Mouse (Mus musculus) midbrain, embryonic 16.5 days (tissue): ENCODE measurements around the gene Cds1. TPM values are rescaled to one million over a fixed set of nuclear protein-coding genes. Genes with fewer than 3 reads are reported as not detected.

Experiments
- ATAC-seq: fragments of 200-750 bp; cut with Nextera tagmentation; 2 replicates; pipeline ENCODE4 v1.8.0; 2017; ENCODE audit warnings: moderate TSS enrichment
- H3K27ac ChIP-seq: fragments of 300-500 bp; sonication (generic); 2 replicates; pipeline ENCODE4 v1.5.1; 2014; ENCODE audit warnings: mild to moderate bottlenecking, low read length, mixed read lengths
- H3K27me3 ChIP-seq: fragments of 300-500 bp; sonication (generic); 2 replicates; pipeline ENCODE4 v1.6.1; 2014; ENCODE audit warnings: low read depth, low read length, mixed read lengths; ENCODE audit not compliant: control insufficient read depth, insufficient read depth
- H3K36me3 ChIP-seq: fragments of 300-500 bp; sonication (generic); 2 replicates; pipeline ENCODE4 v1.6.1; 2014; ENCODE audit warnings: mild to moderate bottlenecking, low read length, moderate library complexity, mixed read lengths; ENCODE audit not compliant: control insufficient read depth, insufficient read depth
- H3K4me1 ChIP-seq: fragments of 300-500 bp; sonication (generic); 2 replicates; pipeline ENCODE4 v1.6.1; 2014; ENCODE audit warnings: mild to moderate bottlenecking, low read length, mixed read lengths; ENCODE audit not compliant: control insufficient read depth, insufficient read depth
- H3K4me2 ChIP-seq: fragments of 300-500 bp; sonication (generic); 2 replicates; pipeline ENCODE4 v1.6.1; 2014; ENCODE audit warnings: mild to moderate bottlenecking, low read length, mixed read lengths
- H3K4me3 ChIP-seq: fragments of 300-500 bp; sonication (generic); 2 replicates; pipeline ENCODE4 v1.5.1; 2014; ENCODE audit warnings: low read depth, mild to moderate bottlenecking, low read length, moderate library complexity, mixed read lengths
- H3K9ac ChIP-seq: fragments of 300-500 bp; sonication (generic); 2 replicates; pipeline ENCODE4 v1.6.1; 2014; ENCODE audit warnings: low read depth, low read length, mixed read lengths
- H3K9me3 ChIP-seq: fragments of 300-500 bp; sonication (generic); replicated peaks from 2 replicates; pipeline ENCODE4 v1.6.1; 2014; ENCODE audit warnings: mild to moderate bottlenecking, low read length, mixed read lengths; ENCODE audit not compliant: control insufficient read depth, poor library complexity, severe bottlenecking
- WGBS: fragments of 180-500 bp; shearing (Covaris S2); extraction: QIAGEN DNeasy Blood & Tissue Kit; methylation state at CpG from one replicate; pipeline ENCODE4 v1.1.7; 2014; 5-methylcytosine and 5-hydroxymethylcytosine counted together
- polyA plus RNA-seq: library from polyadenylated mRNA; unstranded; fragments of >200 nt; fragmentation: Nextera tagmentation; extraction: Ambion mirVana; gene quantifications from 2 replicates; pipeline ENCODE4 v1.2.1, GENCODE M21; 2015

Gene Cds1
- polyA plus RNA-seq, 1 experiment from 2014 or later: 9.2 TPM

DNA sequence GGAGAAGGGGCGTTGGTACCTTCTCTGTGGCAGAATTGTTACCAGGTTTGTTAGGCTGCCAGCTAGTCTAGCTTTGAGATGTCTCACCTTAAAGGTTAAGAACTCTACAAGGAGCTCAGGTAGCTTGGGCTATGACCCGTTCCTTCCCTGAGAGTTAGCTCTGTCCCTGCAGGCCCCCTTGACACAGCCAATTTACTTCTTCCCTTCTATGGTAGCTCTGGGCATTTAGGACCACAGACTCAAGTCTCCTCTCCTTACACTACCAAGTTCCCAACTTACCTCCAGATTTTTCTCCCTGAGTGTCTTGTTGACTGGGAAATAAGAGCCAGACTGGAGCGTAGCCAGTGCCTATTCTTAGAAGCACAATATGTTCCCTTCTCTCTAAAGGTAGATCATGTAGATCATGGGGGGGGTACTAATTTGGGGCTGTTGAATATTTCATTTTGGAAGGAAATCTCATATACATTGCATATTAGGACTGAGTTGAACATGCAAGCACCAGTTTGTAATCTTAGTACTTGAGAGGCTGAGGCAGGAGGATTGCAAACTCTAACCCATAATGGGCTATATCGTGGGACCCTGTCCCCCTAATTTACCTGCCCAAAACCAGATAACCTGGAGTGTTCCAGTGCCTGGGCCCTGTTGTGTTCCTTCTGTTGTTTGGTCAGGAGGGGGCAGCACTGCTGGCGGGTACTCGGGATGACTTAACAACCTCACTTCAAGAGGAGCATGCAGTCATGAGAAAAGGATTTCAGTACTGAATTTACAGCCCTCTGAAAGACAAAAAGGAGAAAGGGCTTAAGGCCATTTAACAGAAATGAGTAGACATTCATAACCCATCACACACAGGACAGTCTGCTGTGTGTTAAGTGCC, 46.6 kb downstream of the Cds1 start:
- WGBS: 88% methylated on average over 6 of the region's 6 CpGs
- Histone ChIP-seq H3K27me3 (no peaks in the 10 kb centered on the region), H3K4me3 (no peak overlapping the region), H3K4me1 (no peaks in the 10 kb centered on the region), H3K36me3 (no peaks in the 10 kb centered on the region), H3K27ac (no peak overlapping the region), H3K4me2 (no peak overlapping the region), H3K9me3 (no peaks in the 10 kb centered on the region), H3K9ac (no peak overlapping the region)
- no peak for ATAC-seq

DNA sequence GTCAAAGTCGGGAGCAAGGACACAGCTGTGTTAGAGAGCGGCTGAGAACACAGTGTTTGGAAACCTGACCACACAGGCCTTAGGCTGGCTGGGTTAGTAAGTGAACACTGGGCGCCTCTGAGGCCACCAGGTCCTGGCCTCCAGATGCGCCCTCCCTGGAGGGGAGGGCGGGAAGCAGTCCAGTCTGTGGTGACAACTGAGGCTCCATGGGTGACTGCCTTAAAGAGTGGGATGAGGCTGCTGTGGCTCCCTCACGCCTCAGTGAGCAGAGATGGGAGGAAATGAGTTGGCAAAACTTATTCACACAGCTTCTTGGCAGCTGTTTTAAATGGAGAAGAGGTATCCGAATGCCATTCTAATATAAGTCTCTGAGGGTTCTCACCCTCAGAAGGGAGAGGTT, 51.9 kb downstream of the Cds1 start:
- no peaks in the 10 kb centered on the region for H3K27me3 ChIP-seq
- WGBS: 66% methylated on average over 7 of the region's 7 CpGs
- H3K27ac ChIP-seq: no peak overlapping the region
- H3K4me1 ChIP-seq: no peaks in the 10 kb centered on the region
- no peak overlapping the region for H3K4me3 ChIP-seq
- H3K9ac ChIP-seq: no peak overlapping the region
- H3K9me3 ChIP-seq: no peaks in the 10 kb centered on the region
- no peak for ATAC-seq
- no peaks in the 10 kb centered on the region for H3K36me3 ChIP-seq
- no peak overlapping the region for H3K4me2 ChIP-seq

DNA sequence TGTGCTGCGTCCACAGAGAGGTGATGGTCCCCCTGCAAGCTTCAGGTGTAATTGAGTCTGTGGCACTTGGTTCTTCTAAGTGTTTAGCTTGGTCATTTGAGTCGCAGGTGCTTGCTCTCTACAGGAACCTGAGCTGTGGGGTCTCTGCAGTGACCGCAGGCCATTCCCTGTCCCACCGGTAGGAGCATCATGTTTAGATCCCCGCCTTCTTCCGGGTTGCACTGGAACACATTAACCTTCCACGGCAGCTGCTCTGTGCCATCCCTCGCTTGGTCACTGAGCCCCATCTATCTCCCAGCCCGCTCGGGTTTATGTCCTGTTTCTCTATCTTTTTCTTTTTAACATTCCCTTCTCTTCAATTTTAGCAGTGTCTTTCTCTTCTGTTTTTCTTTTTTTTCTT, 54.3 kb downstream of the Cds1 start:
- H3K36me3 ChIP-seq: no peaks in the 10 kb centered on the region
- WGBS: 49% methylated on average over 10 of the region's 10 CpGs
- ATAC-seq: no peak

DNA sequence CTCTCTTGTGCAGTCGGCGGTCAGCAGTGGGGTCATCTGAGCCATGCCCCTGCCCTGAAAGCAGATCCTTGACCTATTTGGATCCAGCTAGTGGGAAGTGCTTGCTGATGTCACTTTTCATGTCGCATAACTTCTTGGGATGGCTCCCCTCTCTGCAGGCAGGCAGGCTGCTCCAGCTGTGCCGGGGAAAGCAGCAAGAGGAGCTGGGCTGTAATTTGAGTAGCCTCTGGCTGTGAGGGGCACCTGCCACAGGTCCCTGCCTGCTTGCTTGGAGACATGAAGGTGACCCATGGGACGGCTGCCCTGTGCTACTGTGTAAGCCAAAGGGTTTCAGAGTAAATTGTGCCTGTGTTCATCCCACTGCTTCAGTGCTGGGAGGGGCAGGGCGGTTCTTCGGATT, 54.9 kb downstream of the Cds1 start:
- no peaks in the 10 kb centered on the region for H3K27me3 ChIP-seq
- no peak overlapping the region for H3K4me2 ChIP-seq
- H3K27ac ChIP-seq: no peak overlapping the region
- ATAC-seq: no peak
- H3K4me1 ChIP-seq: no peaks in the 10 kb centered on the region; the same call in 1 of the 2 replicates
- no peaks in the 10 kb centered on the region for H3K9me3 ChIP-seq
- H3K36me3 ChIP-seq: no peaks in the 10 kb centered on the region
- H3K4me3 ChIP-seq: no peak overlapping the region
- WGBS: 20% methylated on average over 7 of the region's 7 CpGs
- no peak overlapping the region for H3K9ac ChIP-seq

More for the DNA sequence above, 54.3 kb downstream of the Cds1 start:
- Histone ChIP-seq H3K27ac (no peak overlapping the region), H3K4me1 (no peaks in the 10 kb centered on the region), H3K27me3 (no peaks in the 10 kb centered on the region), H3K9me3 (no peaks in the 10 kb centered on the region), H3K4me2 (no peak overlapping the region), H3K4me3 (no peak overlapping the region), H3K9ac (no peak overlapping the region)

DNA sequence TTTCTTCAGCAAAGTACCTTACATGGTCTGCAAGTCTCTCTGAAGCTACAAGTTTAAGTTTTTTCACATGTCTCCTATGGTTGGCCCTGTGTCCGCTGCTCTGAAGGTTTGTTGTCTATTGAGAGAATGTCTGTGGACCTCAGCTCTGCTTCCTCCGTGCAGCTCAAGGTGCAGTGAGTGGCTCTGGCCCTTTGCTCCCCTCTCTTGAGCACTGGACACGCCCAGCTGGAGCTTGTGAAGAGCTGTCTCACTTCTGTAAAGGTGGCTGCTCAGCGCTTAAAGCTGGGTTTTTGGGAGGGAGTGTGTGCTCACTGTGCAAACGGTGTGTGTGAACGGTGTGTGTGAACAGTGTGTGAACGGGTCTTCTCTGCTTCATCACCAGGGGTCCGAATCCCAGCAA, 56.1 kb downstream of the Cds1 start:
- peaks cover 7% of the 10 kb centered on the region; the same call in 1 of the 2 replicates for H3K4me1 ChIP-seq
- no peak overlapping the region for H3K4me3 ChIP-seq
- no peak for ATAC-seq
- no peak overlapping the region for H3K4me2 ChIP-seq
- no peaks in the 10 kb centered on the region for H3K36me3 ChIP-seq
- H3K27me3 ChIP-seq: no peaks in the 10 kb centered on the region
- no peak overlapping the region for H3K9ac ChIP-seq
- 73% methylated on average over 8 of the region's 8 CpGs for WGBS
- no peaks in the 10 kb centered on the region for H3K9me3 ChIP-seq
- no peak overlapping the region for H3K27ac ChIP-seq

GRCm38 (mm10) chr5:101821491-101822310, 56.8 kb downstream of the Cds1 start:
- H3K9ac ChIP-seq: no peak overlapping the region
- ATAC-seq: no peak
- no peaks in the 10 kb centered on the region for H3K36me3 ChIP-seq
- peaks cover 9% of the 10 kb centered on the region; the same call in 1 of the 2 replicates for H3K4me1 ChIP-seq
- H3K27ac ChIP-seq: no peak overlapping the region
- H3K27me3 ChIP-seq: no peaks in the 10 kb centered on the region
- H3K9me3 ChIP-seq: no peaks in the 10 kb centered on the region
- no peak overlapping the region for H3K4me2 ChIP-seq
- no peak overlapping the region for H3K4me3 ChIP-seq
- WGBS: 61% methylated on average over 17 of the region's 17 CpGs

DNA sequence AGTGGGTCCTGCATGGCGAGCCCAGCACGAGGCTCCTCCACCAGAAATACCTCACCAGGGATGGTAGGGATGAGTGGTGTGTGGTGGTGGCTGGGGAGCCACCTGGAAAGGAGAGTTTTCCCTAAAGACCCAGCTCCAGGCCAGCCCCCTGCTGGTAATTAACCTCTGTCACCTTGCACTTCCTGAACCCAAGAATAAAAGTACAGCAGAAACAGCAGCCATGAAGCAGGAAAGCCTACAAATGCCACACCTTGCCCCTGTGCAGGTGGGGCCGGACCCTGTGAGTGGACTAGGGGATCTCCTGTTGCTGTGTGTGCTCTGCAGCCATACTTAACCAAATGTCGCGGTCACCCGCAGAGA, 57.4 kb downstream of the Cds1 start:
- H3K4me3 ChIP-seq: no peak overlapping the region
- 53% methylated on average over 6 of the region's 6 CpGs for WGBS
- H3K9me3 ChIP-seq: no peaks in the 10 kb centered on the region
- ATAC-seq: no peak
- H3K4me2 ChIP-seq: no peak overlapping the region
- H3K27ac ChIP-seq: no peak overlapping the region
- no peak overlapping the region for H3K9ac ChIP-seq
- H3K4me1 ChIP-seq: peaks cover 10% of the 10 kb centered on the region; the same call in 1 of the 2 replicates
- H3K36me3 ChIP-seq: no peaks in the 10 kb centered on the region
- no peaks in the 10 kb centered on the region for H3K27me3 ChIP-seq

- Histone ChIP-seq H3K36me3 (no peaks in the 10 kb centered on the region), H3K4me2 (no peak overlapping the region), H3K4me3 (no peak overlapping the region), H3K4me1 (peaks cover 10% of the 10 kb centered on the region; the same call in 1 of the 2 replicates), H3K9me3 (no peaks in the 10 kb centered on the region), H3K27ac (no peak overlapping the region), H3K9ac (no peak overlapping the region), H3K27me3 (no peaks in the 10 kb centered on the region)
- ATAC-seq: no peak
- 12% methylated on average over 13 of the region's 13 CpGs for WGBS
Observed at GRCm38 (mm10) chr5:101825111-101825911, 60.4 kb downstream of the Cds1 start.
